Mouse (Mus musculus): ENCODE data around the gene Olfm1.

DNA sequence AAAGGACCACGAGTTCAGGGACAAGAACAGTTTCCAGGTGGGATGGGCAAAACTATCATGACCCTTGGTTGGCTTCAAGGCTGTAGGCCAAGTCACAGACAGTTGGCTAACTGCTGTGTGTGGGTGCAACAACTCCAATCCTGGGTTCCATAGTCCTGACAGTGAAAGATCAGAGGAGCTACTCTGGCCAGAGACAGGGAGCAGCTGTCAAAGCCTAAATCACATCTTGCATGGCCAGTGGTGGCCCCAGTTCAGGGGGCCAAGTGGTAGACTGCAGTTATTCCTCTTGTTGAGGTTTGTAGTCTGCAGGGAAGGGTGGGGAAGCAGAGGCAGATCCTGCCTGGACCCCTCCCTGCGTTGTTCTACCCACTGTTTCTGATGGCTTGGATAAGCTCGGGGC lies 48.1 kb downstream of the Olfm1 start:
- TF ChIP-seq POLR2A (IDR thresholded peaks at IDR 0.05; ENCODE audit: insufficient read depth, low read depth, low read length) (no peak), CTCF (IDR thresholded peaks at IDR 0.05; ENCODE audit: insufficient read depth, low read depth, low read length) (no peak)
